Mouse (Mus musculus): ENCODE measurements around the gene Emc10. TPM values are rescaled to one million over a fixed set of nuclear protein-coding genes. Genes with fewer than 3 reads are reported as not detected.

Emc10 gene
- polyA plus RNA-seq, 1 experiment from 2014 or later = 140 TPM

DNA sequence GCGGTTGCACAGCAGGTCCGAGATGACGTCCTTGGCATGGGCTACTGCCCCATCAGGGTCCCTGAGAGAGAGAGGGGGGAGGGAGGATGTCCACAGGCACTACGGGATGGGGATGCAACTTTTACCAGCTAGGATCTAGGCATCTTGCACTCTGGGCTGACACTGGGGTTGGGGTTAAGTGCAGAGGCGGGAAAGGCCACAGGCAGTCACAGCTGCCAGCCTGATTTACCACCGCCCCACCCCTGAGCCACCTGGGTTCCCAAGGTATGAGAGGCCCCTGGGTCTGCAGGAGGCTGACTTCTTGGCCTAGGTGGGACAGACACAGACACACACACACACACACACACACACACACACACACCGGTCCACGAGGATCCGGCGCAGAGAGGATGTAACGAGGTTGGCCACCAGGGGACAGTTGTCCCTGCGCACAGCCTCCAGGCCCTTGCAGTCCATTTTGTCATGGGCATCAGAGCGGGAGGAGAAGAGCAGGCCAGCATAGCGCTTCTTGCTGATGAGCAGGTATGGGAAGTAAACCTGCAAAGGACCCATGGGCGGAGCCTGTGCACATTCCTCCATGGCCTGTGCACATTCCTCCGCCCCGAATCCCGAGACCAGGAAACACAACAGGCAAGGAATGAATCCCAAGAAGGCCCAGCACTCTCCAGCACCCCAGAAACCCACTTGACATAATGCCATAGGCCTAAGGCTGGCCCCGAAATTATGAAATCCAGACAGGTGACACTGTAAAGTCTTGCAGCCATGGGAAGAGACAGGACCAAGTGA is 38.5 kb upstream of the Emc10 start:
- ATAC-seq (ENCODE audit: low read depth) (no peak), DNase-seq (ENCODE audit: low spot score) (no peak)
- Histone ChIP-seq H3K9me3 (ENCODE audit: control insufficient read depth, low read length) (no peaks in the 10 kb centered on the region), H3K4me1 (ENCODE audit: control insufficient read depth, insufficient read depth, low read length) (no peaks in the 10 kb centered on the region), H3K4me3 (ENCODE audit: low read depth, low read length) (no peak overlapping the region), H3K27ac (replicated peaks; ENCODE audit: low read depth, low read length) (no peak overlapping the region), H3K9ac (ENCODE audit: low read depth, low read length) (no peak overlapping the region), H3K36me3 (ENCODE audit: control insufficient read depth, insufficient read depth, low read length) (peaks cover 70% of the 10 kb centered on the region), H3K4me2 (ENCODE audit: low read depth, low read length) (no peak overlapping the region), H3K27me3 (replicated peaks; ENCODE audit: control insufficient read depth, insufficient read depth, low read length) (no peaks in the 10 kb centered on the region)
- WGBS = 88% methylated on average over 18 of the region's 19 CpGs

DNA sequence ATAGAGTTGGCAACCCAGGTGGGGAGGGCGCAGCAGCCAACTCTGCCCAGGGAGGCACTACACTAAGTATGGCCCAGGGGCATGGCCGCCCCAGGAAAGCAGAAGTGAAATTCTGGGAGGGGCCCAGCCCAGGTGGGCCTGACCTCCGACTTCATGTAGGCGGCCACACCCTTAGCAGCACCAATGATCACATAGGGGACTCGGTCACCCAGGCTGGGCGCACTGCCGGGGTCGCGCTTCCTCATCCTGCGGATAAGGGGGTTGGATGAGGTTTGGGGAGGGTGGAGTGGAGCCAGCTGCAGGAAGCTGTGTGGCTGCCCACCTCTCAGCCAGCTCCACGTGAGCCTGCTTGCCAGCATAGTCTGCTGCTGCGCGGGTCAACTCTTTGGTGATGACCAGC is 37.9 kb upstream of the Emc10 start:
- Histone ChIP-seq H3K27me3 (replicated peaks; ENCODE audit: control insufficient read depth, insufficient read depth, low read length) (no peaks in the 10 kb centered on the region), H3K36me3 (ENCODE audit: control insufficient read depth, insufficient read depth, low read length) (peaks cover 64% of the 10 kb centered on the region), H3K4me1 (ENCODE audit: control insufficient read depth, insufficient read depth, low read length) (no peaks in the 10 kb centered on the region), H3K4me2 (ENCODE audit: low read depth, low read length) (no peak overlapping the region), H3K9me3 (ENCODE audit: control insufficient read depth, low read length) (no peaks in the 10 kb centered on the region), H3K9ac (ENCODE audit: low read depth, low read length) (no peak overlapping the region), H3K4me3 (ENCODE audit: low read depth, low read length) (no peak overlapping the region), H3K27ac (replicated peaks; ENCODE audit: low read depth, low read length) (no peak overlapping the region)
- WGBS = 86% methylated on average over 13 of the region's 13 CpGs
- no peak for ATAC-seq (ENCODE audit: low read depth)
- no peak for DNase-seq (ENCODE audit: low spot score)

DNA sequence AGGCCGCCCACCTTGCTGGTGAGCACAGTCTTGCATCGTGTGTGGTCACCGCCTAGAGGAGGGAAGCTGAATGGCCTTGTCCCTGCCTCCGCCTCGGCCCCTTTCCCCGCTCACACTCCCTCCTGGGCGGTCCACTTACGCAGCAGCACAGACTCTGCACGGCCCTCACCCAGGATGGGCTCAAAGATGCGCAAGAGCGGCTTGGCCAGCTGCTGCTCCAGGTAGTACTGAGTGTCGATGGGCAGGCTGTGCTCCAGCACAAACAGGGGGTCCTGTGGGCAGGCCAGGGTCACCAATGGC is 37.4 kb upstream of the Emc10 start:
- Histone ChIP-seq H3K4me2 (ENCODE audit: low read depth, low read length) (no peak overlapping the region), H3K27me3 (replicated peaks; ENCODE audit: control insufficient read depth, insufficient read depth, low read length) (peaks cover 3% of the 10 kb centered on the region; the same call in 1 of the 2 replicates), H3K9me3 (ENCODE audit: control insufficient read depth, low read length) (no peaks in the 10 kb centered on the region), H3K9ac (ENCODE audit: low read depth, low read length) (no peak overlapping the region), H3K36me3 (ENCODE audit: control insufficient read depth, insufficient read depth, low read length) (peaks cover 59% of the 10 kb centered on the region), H3K27ac (replicated peaks; ENCODE audit: low read depth, low read length) (no peak overlapping the region), H3K4me3 (ENCODE audit: low read depth, low read length) (no peak overlapping the region), H3K4me1 (ENCODE audit: control insufficient read depth, insufficient read depth, low read length) (no peaks in the 10 kb centered on the region)
- DNase-seq (ENCODE audit: low spot score) (no peak), ATAC-seq (ENCODE audit: low read depth) (no peak)
- WGBS = 82% methylated on average over 12 of the region's 12 CpGs

DNA sequence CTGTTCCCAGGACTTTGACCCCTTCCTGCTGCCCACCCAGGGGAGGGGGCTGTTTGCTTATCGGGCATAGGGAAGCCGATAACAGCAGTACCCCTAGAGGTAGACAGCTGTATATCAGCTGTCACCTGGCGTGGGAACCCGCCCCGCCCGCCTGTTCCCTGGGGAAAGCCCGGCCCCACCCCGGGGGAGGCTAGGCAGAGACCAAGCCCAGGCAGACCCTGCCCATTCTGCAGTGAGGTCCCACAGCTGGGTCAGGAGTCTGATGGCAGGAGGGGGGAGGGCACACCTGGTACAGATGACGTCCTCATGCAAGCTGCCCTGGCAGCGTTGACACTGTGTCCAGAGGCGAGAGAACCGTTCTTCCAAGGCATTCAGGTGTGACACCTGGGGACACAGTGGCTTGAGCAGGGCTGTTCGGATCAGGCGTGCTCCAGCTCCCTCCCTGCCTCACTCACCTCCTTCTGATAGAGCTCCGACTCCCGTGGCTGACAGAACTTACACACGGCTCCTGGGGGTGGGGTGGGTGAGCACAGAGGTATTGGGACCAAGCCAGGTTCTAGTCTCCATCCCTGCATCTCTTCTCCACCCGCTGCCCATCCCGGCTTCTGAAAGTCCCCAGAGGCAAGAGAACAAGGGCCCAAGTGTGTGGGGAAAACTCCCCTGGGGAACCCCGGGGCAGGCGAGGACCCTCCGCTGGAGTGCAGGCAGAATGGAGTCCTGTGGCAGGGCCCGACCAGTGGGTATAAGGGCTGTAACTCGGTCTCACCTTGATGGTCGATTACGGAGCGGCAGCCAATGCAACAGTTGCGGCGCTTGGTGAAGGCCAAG is 36.8 kb upstream of the Emc10 start:
- Histone ChIP-seq H3K4me1 (ENCODE audit: control insufficient read depth, insufficient read depth, low read length) (no peaks in the 10 kb centered on the region; the same call in 1 of the 2 replicates), H3K4me3 (ENCODE audit: low read depth, low read length) (no peak overlapping the region), H3K27ac (replicated peaks; ENCODE audit: low read depth, low read length) (no peak overlapping the region), H3K36me3 (ENCODE audit: control insufficient read depth, insufficient read depth, low read length) (peaks cover 54% of the 10 kb centered on the region), H3K27me3 (replicated peaks; ENCODE audit: control insufficient read depth, insufficient read depth, low read length) (peaks cover 6% of the 10 kb centered on the region; the same call in 1 of the 2 replicates), H3K9ac (ENCODE audit: low read depth, low read length) (no peak overlapping the region), H3K9me3 (ENCODE audit: control insufficient read depth, low read length) (no peaks in the 10 kb centered on the region), H3K4me2 (ENCODE audit: low read depth, low read length) (no peak overlapping the region)
- 84% methylated on average over 26 of the region's 29 CpGs for WGBS
- ATAC-seq (ENCODE audit: low read depth) (no peak), DNase-seq (ENCODE audit: low spot score) (no peak)

DNA sequence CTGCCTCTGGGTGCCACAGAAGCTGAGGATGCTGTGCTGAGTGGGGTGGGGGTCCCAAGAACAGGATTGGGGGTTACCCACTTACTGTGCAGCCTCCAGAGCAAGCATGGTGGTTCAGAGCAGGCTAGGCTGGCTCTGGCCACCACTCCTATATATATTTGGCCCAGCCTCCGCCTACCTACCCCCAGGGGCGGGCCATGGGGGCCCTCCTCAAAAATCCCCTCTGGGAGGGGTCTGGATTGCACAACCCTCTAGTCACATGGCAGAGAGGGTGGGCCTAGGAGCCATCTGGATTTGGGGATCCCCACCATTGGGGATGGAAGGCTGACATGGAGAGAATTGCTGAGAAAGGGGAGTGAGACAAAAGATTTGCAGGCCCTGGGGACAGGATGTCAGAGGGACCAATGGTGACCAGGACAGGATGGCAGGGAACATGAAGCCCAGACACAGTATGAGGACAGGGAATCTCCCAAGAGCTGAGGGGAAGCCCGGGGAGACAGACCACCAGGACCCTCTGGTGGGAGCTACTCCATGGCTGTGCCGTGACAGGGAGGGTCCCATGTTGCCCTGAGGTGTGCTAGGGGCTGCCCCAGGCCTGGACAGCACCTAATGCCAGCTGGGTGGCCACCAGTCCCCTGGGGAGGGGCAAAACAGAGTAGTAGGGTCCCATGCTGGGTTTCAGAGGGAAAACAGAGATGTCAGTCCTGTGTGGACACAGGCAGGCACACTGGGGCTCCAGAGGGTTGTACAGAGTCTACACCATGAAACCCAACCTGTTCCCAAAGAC is 35.8 kb upstream of the Emc10 start, which contains the start of gene Spib:
Gene Spib (minus strand): TSS at position 126 of the 787 bp plus-strand sequence.
- H3K4me2 ChIP-seq (ENCODE audit: low read depth, low read length) = no peak within 1 kb of the TSS
- no peak within 1 kb of the TSS for H3K27ac ChIP-seq (replicated peaks; ENCODE audit: low read depth, low read length)
- no peaks in the 10 kb centered on the region for H3K9me3 ChIP-seq (ENCODE audit: control insufficient read depth, low read length)
- H3K4me1 ChIP-seq (ENCODE audit: control insufficient read depth, insufficient read depth, low read length) = no peaks in the 10 kb centered on the region; the same call in 1 of the 2 replicates
- DNase-seq (ENCODE audit: low spot score) (no peak), ATAC-seq (ENCODE audit: low read depth) (no peak)
- H3K4me3 ChIP-seq (ENCODE audit: low read depth, low read length) = no peak within 1 kb of the TSS
- WGBS = 72% methylated on average over 4 of the region's 4 CpGs
- peaks cover 9% of the 10 kb centered on the region; the same call in 1 of the 2 replicates for H3K27me3 ChIP-seq (replicated peaks; ENCODE audit: control insufficient read depth, insufficient read depth, low read length)
- H3K9ac ChIP-seq (ENCODE audit: low read depth, low read length) = no peak within 1 kb of the TSS
- H3K36me3 ChIP-seq (ENCODE audit: control insufficient read depth, insufficient read depth, low read length) = peaks cover 44% of the 10 kb centered on the region

DNA sequence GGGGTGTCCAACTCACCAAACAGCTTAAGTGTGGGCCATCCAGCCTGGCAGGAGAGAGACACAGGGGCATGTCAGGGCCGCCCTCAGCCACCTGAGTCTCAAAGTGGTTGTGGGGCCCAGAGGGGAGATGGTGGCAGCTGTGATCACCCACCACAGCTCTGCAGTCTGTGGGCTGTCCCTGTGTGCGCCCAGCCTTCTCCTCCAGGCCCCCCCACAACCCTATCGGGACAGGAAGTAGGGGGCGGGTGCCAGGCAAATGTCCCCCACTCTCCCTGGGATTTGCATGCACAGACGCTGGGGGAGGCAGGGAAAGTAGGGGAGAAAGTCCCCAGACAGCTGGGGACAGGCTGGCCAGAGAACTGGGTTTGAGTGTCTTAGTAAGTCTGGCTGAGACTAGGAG is 34.9 kb upstream of the Emc10 start:
- Histone ChIP-seq H3K4me1 (ENCODE audit: control insufficient read depth, insufficient read depth, low read length) (no peaks in the 10 kb centered on the region; the same call in 1 of the 2 replicates), H3K9ac (ENCODE audit: low read depth, low read length) (no peak overlapping the region), H3K36me3 (ENCODE audit: control insufficient read depth, insufficient read depth, low read length) (peaks cover 35% of the 10 kb centered on the region), H3K9me3 (ENCODE audit: control insufficient read depth, low read length) (no peaks in the 10 kb centered on the region), H3K27me3 (replicated peaks; ENCODE audit: control insufficient read depth, insufficient read depth, low read length) (peaks cover 12% of the 10 kb centered on the region), H3K4me2 (ENCODE audit: low read depth, low read length) (no peak overlapping the region), H3K4me3 (ENCODE audit: low read depth, low read length) (no peak overlapping the region), H3K27ac (replicated peaks; ENCODE audit: low read depth, low read length) (no peak overlapping the region)
- WGBS = 48% methylated on average over 5 of the region's 5 CpGs
- ATAC-seq (ENCODE audit: low read depth) = no peak
- DNase-seq (ENCODE audit: low spot score) = no peak

GRCm38 (mm10) chr7:44530507-44530906 is 34.2 kb upstream of the Emc10 start:
- H3K9ac ChIP-seq (ENCODE audit: low read depth, low read length) = no peak overlapping the region
- no peak for ATAC-seq (ENCODE audit: low read depth)
- no peak overlapping the region for H3K4me3 ChIP-seq (ENCODE audit: low read depth, low read length)
- peaks cover 28% of the 10 kb centered on the region for H3K36me3 ChIP-seq (ENCODE audit: control insufficient read depth, insufficient read depth, low read length)
- no peak overlapping the region for H3K4me2 ChIP-seq (ENCODE audit: low read depth, low read length)
- no peaks in the 10 kb centered on the region for H3K9me3 ChIP-seq (ENCODE audit: control insufficient read depth, low read length)
- no peak for DNase-seq (ENCODE audit: low spot score)
- WGBS = 71% methylated on average over 3 of the region's 3 CpGs
- H3K27ac ChIP-seq (replicated peaks; ENCODE audit: low read depth, low read length) = no peak overlapping the region
- no peaks in the 10 kb centered on the region; the same call in 1 of the 2 replicates for H3K4me1 ChIP-seq (ENCODE audit: control insufficient read depth, insufficient read depth, low read length)
- peaks cover 18% of the 10 kb centered on the region for H3K27me3 ChIP-seq (replicated peaks; ENCODE audit: control insufficient read depth, insufficient read depth, low read length)

DNA sequence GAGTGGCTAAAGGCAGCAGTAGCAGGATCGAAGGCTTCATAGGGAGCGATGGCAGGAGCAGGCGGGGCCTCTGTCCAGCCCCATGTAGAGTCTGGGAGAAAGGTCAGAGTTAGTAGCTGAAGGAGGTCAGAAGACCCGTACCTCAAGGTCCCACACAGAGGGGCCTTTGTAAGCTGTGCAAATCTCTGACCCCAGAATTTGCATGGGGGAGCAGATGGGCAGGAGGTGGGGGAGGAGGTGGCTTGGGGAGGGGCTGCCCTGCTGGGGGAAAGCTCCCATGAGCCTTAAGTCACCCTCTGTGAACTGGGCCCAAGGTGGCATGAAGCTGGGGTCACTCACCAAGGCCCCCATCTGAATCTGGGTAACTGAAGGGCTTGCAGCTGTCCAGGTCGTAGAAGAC is 33.2 kb upstream of the Emc10 start:
- no peak overlapping the region for H3K4me2 ChIP-seq (ENCODE audit: low read depth, low read length)
- H3K4me1 ChIP-seq (ENCODE audit: control insufficient read depth, insufficient read depth, low read length) = peaks cover 6% of the 10 kb centered on the region; the same call in 1 of the 2 replicates
- no peak overlapping the region for H3K4me3 ChIP-seq (ENCODE audit: low read depth, low read length)
- H3K9ac ChIP-seq (ENCODE audit: low read depth, low read length) = no peak overlapping the region; the same call in 1 of the 2 replicates
- WGBS = 51% methylated on average over 4 of the region's 5 CpGs
- no peak overlapping the region for H3K27ac ChIP-seq (replicated peaks; ENCODE audit: low read depth, low read length)
- no peaks in the 10 kb centered on the region for H3K9me3 ChIP-seq (ENCODE audit: control insufficient read depth, low read length)
- H3K27me3 ChIP-seq (replicated peaks; ENCODE audit: control insufficient read depth, insufficient read depth, low read length) = peaks cover 27% of the 10 kb centered on the region
- no peak for ATAC-seq (ENCODE audit: low read depth)
- peaks cover 18% of the 10 kb centered on the region; the same call in 1 of the 2 replicates for H3K36me3 ChIP-seq (ENCODE audit: control insufficient read depth, insufficient read depth, low read length)
- DNase-seq (ENCODE audit: low spot score) = no peak

Data from embryonic facial prominence, embryonic 14.5 days (tissue).